Mouse (Mus musculus) lung, postnatal 0 days (tissue): ENCODE results near the gene Cap2.

Experiments
- CTCF ChIP-seq: IDR thresholded peaks from 2 replicates; pipeline ENCODE4 v1.5.1; 2016; ENCODE audit warnings: antibody characterized with exemption, mild to moderate bottlenecking
- EP300 ChIP-seq: IDR thresholded peaks from 2 replicates; pipeline ENCODE4 v1.6.1; 2016; ENCODE audit warnings: antibody characterized with exemption, mild to moderate bottlenecking, control low read depth

GRCm38 (mm10) chr13:46670514-46670913 lies 168.9 kb downstream of the Cap2 start:
- no peak for TF ChIP-seq CTCF
- no peak for TF ChIP-seq EP300
